Mouse (Mus musculus): ENCODE measurements around the gene Rpsa.

DNA sequence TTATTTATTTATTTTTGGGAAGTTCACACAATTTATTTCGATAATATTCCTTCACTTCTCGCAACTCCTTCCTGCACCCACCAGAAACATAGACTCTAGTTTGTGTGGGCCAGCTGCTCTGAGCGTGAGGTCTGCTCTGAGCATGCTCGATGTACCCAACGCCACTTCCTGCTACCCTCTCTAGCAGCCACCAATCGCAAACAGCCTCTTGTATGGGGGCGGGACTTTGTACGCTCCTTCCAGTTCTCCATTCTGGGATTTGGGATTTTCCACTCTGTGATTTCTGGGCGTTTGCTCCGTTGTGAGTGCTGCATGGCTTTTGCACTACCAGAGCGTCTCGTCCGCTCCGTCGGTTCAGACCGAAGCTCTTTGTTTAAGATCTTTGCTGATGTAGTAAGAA lies 36.4 kb downstream of the Rpsa start:
- TF ChIP-seq GATA1 (IDR thresholded peaks at IDR 0.05; ENCODE audit: low read length), result no peak
- TF ChIP-seq TAL1 (IDR thresholded peaks at IDR 0.05; ENCODE audit: low read length), result no peak
